Mouse (Mus musculus): Measurements from ENCODE around the gene Gas2l1. TPM values are rescaled to one million over a fixed set of nuclear protein-coding genes. Genes with fewer than 3 reads are reported as not detected.

The Gas2l1 gene
- polyA plus RNA-seq, 2 experiments from 2014 or later, result 0.37 to 0.38 TPM

GRCm38 (mm10) chr11:5064282-5065055, 658 bp downstream of the Gas2l1 start:
- no peak for ATAC-seq

GRCm38 (mm10) chr11:5063561-5064281, 1.4 kb downstream of the Gas2l1 start:
- ATAC-seq, result no peak

DNA sequence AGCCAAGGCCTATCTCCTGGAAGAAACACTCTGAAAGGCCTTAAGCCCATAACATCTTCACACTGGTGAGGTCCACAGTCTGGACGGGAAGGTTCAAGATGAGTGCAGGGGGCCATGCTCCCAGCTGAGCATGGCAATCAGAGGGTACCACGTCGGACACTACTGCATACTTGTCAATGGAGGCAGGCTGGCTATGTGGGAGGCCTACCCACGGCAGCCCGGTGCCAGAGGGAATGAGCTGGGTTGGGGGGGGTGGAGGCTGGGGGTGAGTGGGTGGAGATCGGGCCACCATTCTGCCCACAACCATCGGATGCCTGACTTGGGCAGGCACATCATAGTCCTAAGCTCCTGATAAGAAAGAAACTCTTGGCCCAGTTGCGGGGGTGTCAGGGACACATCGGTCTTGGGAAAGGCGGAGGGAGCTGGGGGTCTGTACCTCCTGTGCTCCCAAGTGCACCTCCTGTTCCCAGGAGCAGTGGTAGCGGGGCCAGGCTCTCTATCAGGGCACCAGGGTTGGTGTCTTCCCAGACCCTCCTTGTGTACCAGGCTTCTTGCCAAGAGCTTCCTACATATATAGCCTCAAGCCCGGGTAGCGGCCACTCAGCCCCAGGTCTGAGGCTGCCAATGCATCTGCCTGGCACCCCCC, 2.1 kb downstream of the Gas2l1 start:
- no peak for ATAC-seq

- no peak for ATAC-seq
Observed at GRCm38 (mm10) chr11:5062326-5062725, 2.8 kb downstream of the Gas2l1 start.

DNA sequence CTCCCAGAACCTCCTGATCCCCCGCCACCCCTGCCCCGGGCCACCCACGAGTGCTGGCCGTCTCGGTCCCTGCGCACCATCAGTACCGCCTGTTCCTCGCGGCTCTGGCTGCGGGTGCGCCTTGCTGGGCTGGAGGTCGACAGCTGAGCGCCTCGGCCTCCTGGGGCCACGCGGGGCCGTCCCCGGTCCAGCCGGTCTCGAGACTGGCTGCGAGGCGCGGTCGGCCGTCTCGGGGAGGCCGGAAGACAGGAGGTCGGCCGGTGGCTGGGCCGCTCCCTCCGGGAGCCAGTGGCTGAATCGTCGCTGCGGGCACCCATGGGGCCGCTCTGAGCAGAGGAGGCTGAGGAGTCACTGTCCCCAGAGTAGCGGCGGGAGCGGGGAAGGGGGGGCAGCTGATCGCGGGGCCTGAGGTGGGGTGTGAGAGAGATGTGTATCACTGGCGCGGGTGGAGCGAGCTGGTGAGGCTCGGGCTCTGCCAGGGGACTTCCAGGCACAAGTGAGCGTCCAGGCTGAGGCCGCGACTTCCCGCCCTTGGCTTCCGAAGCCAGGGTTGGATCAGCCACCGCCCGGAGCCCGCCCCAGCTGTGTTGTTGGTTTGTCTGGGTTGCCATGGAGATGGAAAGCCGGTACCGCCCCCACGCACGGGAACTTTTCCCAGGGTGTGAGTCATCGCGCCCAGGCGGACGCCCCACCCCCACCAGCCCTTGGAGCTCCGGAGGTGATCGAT, 3.6 kb downstream of the Gas2l1 start:
- peak; percentile 43 for ATAC-seq

GRCm38 (mm10) chr11:5060756-5061412, 4.2 kb downstream of the Gas2l1 start:
- ATAC-seq, result no peak

DNA sequence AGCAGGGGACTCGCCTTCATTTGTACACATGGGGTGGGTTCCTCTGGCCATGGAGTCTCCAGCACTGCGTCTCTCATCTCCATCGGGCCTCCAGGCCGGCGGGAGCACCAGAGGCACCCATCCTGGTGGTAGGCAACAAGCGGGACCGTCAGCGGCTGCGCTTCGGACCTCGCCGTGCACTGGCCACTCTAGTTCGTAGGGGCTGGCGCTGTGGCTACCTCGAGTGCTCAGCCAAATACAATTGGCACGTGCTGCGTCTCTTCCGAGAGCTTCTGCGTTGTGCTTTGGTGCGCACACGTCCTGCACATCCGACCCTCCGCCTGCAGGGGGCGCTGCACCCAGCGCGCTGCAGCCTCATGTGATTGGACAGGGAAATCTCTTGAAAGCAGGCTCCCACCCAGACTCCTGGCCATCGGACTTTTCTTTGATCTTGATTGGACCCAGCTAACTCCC, 5.4 kb downstream of the Gas2l1 start:
- ATAC-seq, result no peak

GRCm38 (mm10) chr11:5059230-5059629, 5.9 kb downstream of the Gas2l1 start:
- ATAC-seq, result no peak

- no peak for ATAC-seq
Observed at GRCm38 (mm10) chr11:5058783-5059182, 6.3 kb downstream of the Gas2l1 start.

DNA sequence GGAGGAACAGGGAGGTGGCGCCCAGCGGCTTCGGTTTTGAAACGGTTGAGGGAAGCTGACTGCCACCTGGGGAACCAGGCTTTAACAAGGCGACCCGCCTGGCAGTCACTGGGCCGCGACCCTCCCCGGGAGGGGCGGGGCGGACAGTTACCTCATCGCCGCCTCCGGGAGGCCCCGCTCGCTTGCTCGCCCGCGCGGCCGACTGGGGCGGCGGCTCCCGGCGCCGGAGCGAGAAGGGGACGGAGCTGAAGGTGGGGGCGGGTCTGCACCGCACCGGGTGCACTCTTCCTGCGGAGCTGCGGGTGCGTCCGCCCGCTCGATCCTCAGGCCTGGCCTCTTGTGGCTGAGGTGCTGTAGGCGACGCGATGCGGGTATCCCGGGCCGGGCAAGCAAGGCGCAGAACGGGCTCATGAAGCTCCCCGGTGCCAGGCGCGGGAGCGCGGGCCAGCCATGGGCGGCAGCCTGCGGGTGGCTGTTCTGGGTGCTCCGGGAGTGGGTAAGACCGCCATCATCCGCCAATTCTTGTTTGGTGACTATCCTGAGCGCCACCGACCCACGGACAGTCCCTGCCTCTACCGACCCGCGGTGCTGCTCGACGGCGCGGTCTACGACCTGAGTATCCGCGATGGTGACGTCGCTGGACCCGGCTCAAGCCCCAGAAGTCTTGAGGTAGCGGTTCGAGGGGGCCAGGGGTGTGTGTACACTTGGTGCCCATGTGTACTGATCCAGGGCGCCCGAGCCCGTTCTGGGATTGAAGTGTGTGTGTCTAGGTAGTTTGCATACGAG, 7.1 kb downstream of the Gas2l1 start, which contains the start of gene Rasl10a:
Gene Rasl10a, plus strand, starts transcription at position 273 of the 786 bp plus-strand sequence.
- ATAC-seq, result peak; percentile 18

DNA sequence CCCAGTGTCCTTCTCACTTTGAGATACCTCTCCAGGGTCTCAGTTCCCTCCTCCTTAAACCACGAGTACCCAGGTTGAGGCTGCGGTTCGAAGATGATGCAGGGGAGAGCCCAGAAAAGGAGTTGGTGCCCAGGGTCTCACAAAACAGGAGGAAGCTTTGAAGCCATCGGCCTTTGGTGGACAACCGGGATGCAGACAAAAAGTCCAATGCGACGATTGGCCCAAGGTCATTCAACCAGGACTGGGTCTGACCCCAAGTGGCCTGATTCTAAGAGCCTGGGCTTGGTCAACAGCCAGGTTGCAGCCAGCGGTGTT, 7.6 kb downstream of the Gas2l1 start:
- no peak for ATAC-seq

- ATAC-seq, result no peak
Observed at GRCm38 (mm10) chr11:5057064-5057463, 8.1 kb downstream of the Gas2l1 start.

DNA sequence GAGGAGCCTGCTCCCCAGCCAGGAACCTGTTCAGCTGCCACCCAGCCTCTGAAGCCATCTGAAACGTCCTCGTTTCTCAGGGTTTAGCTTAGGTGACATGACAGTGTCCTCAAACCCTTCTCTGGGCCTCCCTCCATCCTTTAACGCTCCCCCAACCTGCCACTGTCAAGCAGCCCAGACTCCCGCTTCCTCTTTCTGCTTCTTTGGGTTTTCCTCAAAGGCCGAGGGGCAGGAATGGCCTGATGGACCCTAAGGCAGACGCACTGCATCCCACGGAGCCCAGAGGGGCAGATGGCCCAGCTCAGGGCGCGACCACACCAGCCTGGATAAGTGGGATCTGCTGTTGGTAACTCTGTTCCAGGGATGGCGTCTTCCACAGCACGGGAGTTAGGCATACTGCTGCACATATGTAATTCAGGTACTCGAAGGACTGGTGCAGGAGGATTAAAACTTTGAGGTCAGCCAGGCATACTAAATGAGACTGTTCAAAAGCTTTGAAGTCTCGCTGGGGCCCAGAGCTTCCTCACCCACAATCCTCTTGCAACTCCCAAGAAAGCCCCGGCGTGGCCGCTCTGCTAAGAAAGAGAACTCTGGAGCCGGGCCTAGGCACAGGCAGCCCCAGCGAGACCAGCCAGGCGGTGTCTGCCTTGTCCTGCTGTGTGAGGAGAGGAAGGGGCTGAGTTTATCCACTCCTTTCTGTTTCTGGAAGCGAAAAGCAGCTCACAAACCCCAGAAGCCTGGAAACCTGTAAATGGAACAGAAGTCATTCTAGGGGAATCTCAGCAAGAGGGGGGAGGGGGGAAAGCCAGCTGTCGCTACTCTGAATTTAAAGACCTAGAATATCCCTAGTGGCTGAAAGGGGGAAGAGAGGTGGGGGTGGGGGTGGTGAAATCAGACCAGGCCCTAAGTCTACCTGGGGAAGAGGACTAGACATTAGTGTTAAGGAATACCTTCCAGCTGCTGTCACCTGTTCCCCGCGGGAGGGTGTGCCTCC, 8.9 kb downstream of the Gas2l1 start:
- no peak for ATAC-seq

DNA sequence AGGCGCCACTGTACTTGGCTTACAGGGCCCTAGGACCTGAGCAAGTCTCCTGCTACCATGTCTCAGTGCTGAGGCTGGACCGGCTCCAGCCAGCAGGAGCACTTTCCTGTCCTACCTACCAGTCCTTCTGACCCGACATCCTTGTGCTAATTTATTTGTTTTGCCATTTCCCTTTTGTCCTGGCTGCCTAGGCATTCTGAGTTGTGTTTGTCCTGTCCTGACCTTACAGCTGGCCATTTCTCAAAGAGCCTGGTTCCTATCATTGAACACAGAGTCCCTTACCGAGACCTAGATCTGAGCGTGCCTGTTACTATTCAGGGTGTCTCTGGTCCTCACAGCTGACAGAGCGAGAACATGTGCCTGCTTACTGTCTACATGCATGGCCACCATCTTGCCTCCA, 10.3 kb downstream of the Gas2l1 start:
- no peak for ATAC-seq

DNA sequence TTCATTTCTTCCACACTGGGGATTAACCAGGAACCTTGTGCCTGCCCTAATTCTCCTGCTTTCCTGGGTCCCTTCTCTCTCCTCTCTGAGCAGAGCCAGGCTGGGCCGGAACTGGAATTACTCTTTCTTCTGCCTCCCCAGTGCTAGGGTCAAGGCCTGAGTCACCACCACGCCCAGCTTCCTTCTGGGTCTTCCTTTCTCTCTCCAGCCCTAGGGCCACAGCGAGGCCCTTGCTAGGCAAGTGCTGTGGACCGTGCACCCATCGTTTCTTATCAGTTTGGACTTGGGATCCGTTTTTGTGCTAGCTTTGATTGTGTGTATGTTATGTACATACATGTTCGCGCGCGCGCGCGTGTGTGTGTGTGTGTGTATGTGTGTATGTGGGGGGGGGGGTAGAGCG, 11.0 kb downstream of the Gas2l1 start:
- ATAC-seq, result no peak

DNA sequence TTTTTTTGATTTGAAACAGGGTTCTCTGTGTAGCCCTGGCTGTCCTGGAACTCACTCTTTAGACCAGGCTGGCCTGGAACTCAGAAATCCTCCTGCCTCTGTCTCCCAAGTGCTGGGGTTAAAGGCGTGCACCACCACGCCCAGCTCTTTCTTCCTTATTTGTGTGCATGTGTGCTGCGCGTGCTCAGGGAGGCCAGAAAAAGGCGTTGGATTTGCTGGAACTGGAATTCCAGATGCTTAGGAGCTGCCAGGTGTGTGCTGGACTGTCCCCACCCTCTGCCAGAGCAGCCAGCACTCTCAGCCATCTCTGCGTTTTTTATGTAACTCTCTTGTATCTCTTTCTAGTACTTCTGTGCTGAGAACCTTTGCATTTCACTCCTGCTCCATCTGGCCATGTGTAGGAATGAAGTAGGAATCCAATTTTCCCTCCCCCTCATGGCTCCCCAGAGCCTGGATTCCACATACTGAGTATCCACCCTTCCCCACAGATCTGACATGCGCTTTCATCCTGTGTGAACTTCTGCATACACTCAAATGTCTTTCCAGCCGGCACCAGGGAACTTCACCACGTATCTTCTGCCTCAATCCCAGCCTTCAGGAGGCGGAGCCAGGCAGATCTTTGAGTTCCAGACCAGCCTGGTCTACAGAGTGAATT, 12.8 kb downstream of the Gas2l1 start:
- ATAC-seq, result no peak

GRCm38 (mm10) chr11:5051629-5052028, 13.5 kb downstream of the Gas2l1 start:
- no peak for ATAC-seq

- no peak for ATAC-seq
Observed at GRCm38 (mm10) chr11:5046321-5046926, 18.7 kb downstream of the Gas2l1 start.
